Mouse (Mus musculus) central nervous system, embryonic 14 days (tissue): Measurements from ENCODE around the gene Clcn1. TPM values are rescaled to one million over a fixed set of nuclear protein-coding genes. Genes with fewer than 3 reads are reported as not detected.

Experiments used
- polyA plus RNA-seq: library from polyadenylated mRNA; depleted of rRNA; stranded (reverse); fragments of >200 nt; gene quantifications from 2 replicates; pipeline ENCODE4 v1.2.3, GENCODE M21; 2012; rRNA removed

The Clcn1 gene
- 10.5 and 11.9 TPM in 2 replicates for polyA plus RNA-seq

GRCm38 (mm10) chr6:42286448-42286847 is at the start of gene Clcn1:
Clcn1 (plus strand) TSS chr6:42286685.

GRCm38 (mm10) chr6:42245711-42246353 is 40.7 kb upstream of the Clcn1 start, which contains the start of gene Gstk1:
Gstk1 (plus strand) TSS chr6:42245935.

GRCm38 (mm10) chr6:42261524-42262170 is 24.8 kb upstream of the Clcn1 start, which contains the start of gene Tmem139:
Tmem139 (plus strand) TSS chr6:42261970.

GRCm38 (mm10) chr6:42264626-42265312 is 21.7 kb upstream of the Clcn1 start, which contains the start of gene Casp2:
Casp2 (plus strand) TSS chr6:42264985.

DNA sequence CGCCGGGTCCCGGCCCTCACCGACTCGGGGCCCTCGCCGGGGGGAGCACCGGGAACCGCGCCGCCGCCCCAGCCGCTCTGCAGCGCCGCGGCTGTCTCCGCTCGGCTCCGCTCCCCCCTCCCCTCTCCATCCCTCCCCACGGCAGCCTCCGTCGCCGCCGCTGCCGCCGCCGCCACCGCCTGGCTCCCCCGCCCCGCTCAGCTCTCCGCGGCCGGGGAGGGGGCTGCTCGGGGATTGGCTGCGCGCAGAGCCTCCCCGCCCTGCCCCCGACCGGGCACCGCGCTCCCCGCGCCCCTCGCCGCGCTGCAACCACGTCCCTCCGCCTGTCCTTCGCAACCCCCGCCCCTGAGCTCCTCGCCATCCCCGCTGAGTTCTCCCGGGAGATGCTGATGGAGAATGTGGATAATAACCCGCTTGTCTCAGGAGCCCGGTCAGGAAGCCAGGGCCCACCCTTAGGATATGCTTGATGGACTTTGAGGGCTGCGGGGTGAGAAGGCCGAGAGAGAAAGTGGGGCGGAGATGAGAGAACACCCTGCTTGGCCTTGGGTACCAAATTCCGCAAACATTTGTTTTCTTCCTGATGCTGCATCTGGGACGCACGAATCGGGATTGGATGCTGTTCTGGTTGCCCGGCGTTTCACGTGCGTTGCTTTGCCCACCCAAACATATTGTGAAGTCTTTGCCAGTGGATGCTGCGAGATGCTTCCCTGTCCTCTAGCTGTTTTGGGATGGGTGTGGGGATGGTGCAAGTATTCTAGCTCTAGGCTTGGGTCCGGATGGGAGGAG is 38.2 kb downstream of the Clcn1 start, which contains the start of gene Fam131b:
TSS of gene Fam131b (minus strand) at position 162 of the 786 bp plus-strand sequence.

DNA sequence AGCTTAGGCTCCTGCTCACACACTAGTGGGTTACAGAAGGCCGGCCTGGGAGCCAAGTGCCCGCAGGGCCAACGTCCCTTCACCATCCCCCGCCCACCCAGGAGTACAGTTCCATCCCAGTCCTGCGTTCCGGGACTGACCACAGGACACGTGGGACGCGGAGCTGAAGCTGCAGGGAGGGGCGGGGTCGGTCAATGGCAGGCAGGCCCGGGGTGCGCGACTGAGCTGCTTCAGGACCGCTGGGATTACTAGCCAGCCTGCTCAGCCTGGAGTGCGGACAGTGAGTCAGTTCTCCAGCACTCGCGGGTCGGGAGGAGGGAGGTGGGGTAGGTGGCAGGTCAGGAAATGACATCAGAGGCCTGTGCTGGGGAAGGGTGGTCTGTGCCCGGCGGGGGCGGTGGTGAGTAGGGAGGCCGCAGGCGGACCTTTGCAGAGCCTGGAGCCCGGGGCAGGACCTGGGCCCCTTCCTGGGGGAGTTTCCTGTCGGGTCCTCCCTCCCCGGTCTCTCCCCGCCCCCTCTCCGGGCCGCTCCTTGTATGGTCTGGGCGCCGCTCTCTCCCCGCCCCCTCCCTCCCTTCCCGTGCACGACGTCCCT is 63.0 kb downstream of the Clcn1 start, which contains the start of gene Zyx:
TSS of gene Zyx (plus strand) at position 205 of the 595 bp plus-strand sequence.

Other genes starting within 250 kb of the Clcn1 start
- not detected in 2 replicates for gene Sva, start 248.3 kb upstream of the Clcn1 start, polyA plus RNA-seq
- gene Tas2r139, start 145.7 kb upstream of the Clcn1 start, polyA plus RNA-seq: not detected in 2 replicates
- gene Tas2r144, start 71.4 kb upstream of the Clcn1 start, polyA plus RNA-seq: not detected in 2 replicates
- gene Gstk1, start 40.8 kb upstream of the Clcn1 start, polyA plus RNA-seq: 10.6 and 11.0 TPM in 2 replicates
- gene Tmem139, start 24.7 kb upstream of the Clcn1 start, polyA plus RNA-seq: 0.16 and 0.34 TPM in 2 replicates
- 84.5 and 96.7 TPM in 2 replicates for gene Casp2, start 21.7 kb upstream of the Clcn1 start, polyA plus RNA-seq
- gene Fam131b, start 38.0 kb downstream of the Clcn1 start, polyA plus RNA-seq: 27.0 and 29.4 TPM in 2 replicates
- gene Zyx, start 62.9 kb downstream of the Clcn1 start, polyA plus RNA-seq: 57.3 and 77.9 TPM in 2 replicates
- 0.47 and 2.9 TPM in 2 replicates for gene Epha1, start 86.6 kb downstream of the Clcn1 start, polyA plus RNA-seq
- gene Tas2r143, start 113.6 kb downstream of the Clcn1 start, polyA plus RNA-seq: not detected in 2 replicates
- 0.07 TPM in 1 of 2 replicates, not detected in the other for gene Tas2r135, start 118.7 kb downstream of the Clcn1 start, polyA plus RNA-seq
- not detected in 2 replicates for gene Tas2r126, start 147.8 kb downstream of the Clcn1 start, polyA plus RNA-seq
- not detected in 2 replicates for gene Olfr458, start 178.5 kb downstream of the Clcn1 start, polyA plus RNA-seq
- not detected in 2 replicates for gene Olfr457, start 189.7 kb downstream of the Clcn1 start, polyA plus RNA-seq
- not detected in 2 replicates for gene Olfr456, start 200.5 kb downstream of the Clcn1 start, polyA plus RNA-seq